Mouse (Mus musculus) frontal cortex, adult 2 months (tissue): ENCODE results near the gene Prkag2. TPM values are rescaled to one million over a fixed set of nuclear protein-coding genes. Genes with fewer than 3 reads are reported as not detected.

ENCODE experiments used
- DNase-seq, 2 experiments: peaks; one replicate each; pipeline ENCODE4 v3.0.0; 2022; ENCODE audit warnings: low spot score in 1 of 2; ENCODE audit errors: extremely low spot score in 1 of 2
- polyA plus RNA-seq: library from polyadenylated mRNA; depleted of rRNA; stranded (reverse); fragments of >200 nt; gene quantifications from 2 replicates; pipeline ENCODE4 v1.2.3, GENCODE M21; 2012

The Prkag2 gene
- polyA plus RNA-seq, 1 experiment, result 109 TPM

DNA sequence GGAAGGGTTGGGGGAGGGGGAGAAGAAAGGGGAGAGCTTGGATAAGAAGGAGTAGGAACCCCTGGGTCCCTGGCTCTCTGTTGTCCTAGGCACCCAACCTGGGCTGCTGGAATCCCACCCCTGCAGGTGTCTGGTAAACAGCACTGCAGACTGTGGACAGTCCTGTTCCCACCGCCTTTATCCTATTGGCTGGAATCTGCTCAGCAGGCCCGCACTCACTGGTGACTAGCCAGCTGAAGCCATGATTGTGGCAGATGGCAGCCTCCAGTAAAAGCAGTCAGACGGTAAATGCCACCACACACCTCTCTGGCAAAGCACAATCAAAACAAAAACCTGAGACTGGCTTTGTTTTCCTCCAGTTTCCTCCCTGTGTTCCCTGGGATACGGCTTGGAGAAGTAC, 45.2 kb downstream of the Prkag2 start:
- peak in 1 of 2 experiments; percentile 45 for DNase-seq

- DNase-seq, result peak; percentile 58 to 79
These were observed 46.3 kb downstream of the Prkag2 start for GRCm38 (mm10) chr5:25053971-25054658.

DNA sequence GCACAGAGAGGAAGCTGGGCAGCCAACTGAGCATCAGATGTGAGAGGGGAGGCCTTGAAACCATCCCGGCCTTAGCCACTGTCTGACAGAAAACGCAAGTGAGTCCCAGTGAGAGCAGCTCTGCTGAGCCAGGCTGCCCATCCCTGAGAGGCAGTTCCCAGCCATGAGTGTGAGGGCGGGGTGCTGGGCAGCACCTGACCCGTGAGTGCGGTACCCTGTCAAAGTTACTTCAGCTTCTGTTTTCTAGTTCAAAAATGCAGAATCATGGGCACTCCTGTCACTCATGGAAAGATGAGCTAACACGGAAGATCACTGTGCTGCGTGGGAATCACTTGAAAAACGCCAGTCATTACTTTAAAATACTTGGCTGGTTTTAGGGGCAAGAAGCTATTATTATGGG, 49.6 kb downstream of the Prkag2 start:
- DNase-seq, result no peak

DNA sequence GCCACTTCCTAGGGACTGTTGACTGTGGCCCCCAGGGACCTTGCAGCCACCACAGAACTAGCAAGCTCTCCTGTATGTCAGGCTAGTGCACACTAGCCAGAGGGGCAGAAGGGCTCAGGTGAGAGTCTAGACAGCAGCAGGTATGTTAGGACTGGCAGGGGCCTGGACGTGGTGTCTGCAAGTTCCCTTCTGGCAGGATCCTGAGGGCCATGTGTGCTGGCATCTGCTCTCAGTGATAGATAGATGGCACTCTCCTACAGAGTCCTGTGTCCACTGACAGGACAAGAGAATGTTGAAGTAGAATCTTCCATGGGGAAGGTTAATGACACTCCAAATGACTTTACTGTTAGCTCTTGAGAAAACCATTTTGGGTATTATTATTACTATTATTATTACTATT, 52.8 kb downstream of the Prkag2 start:
- DNase-seq, result no peak

DNA sequence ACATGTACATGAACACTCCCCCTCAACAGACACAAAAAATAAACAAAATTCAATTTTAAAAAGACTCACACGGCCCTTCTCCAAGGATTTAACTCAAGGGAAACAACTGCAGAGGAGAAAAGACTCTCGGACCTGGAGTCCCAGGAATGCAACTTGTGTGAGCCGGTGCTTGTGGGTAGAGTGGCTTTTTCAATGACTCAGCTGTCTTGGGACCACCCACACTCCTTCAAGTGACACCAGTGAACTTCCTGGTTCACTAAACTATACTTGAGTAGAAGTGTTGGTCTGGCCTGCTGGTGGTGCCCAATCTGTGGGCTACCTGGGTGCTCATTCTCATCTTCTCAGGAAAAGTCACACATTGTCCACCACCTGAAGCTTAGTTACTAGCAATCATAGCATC, 53.7 kb downstream of the Prkag2 start:
- DNase-seq, result no peak

DNA sequence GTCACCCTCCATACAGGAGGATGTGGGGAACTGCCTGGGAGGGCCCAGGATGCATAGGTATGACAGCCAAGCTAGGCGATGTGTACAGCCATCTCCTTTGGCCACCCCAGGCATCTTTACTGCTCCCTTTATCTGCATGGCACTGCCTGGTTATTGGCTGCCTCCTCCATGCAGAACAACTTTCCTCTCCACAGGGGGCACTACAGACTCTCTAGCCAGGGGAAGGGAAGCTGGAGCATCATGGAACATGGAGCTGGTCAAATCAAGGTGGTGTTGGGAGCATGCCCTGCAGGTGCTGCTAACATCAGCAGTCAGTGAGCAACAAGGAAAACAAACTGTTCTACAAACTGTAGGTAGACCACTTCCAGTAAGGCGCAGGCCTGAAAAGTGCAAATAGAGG, 56.4 kb downstream of the Prkag2 start:
- DNase-seq, result no peak

DNA sequence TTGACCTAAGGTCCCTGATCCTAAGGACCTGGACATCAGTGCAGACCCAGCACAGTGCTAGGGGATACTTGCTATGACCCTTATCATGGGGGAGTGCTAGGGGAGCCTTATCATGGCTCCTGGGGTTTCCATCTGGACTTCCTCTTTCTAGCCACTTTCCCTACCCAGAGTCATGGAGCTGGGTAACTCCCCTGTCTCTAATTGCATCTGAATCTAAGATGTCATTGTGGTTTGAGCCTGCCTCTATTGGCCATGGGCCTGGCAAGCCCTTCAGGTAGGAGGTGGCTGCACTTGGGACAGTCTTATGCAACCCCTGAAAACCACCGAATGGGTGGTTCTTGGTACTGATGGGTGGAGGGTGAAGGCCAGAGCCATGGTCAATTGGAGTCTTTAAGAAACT, 58.5 kb downstream of the Prkag2 start:
- no peak for DNase-seq

GRCm38 (mm10) chr5:25041307-25041706, 59.1 kb downstream of the Prkag2 start:
- DNase-seq, result peak in 1 of 2 experiments; percentile 58

DNA sequence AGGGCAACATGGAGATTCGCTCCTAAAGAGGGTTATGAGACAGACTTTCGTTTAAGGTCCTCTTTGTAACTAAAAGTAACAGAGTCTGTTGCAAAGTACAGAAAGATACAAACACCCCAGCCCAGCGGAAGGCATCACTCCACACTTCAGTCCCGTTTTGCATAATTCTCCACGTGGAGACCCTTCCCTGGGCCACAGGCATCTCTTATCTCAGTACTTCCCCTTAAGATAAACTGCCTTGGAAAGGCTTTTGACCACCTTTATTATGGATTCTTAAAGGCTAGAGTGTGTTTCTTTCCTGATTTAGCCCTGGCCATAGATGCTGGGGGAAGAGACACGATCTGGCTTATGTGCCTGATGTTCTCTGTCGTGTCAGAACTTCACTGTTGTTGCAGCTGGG, 59.5 kb downstream of the Prkag2 start:
- no peak for DNase-seq

DNA sequence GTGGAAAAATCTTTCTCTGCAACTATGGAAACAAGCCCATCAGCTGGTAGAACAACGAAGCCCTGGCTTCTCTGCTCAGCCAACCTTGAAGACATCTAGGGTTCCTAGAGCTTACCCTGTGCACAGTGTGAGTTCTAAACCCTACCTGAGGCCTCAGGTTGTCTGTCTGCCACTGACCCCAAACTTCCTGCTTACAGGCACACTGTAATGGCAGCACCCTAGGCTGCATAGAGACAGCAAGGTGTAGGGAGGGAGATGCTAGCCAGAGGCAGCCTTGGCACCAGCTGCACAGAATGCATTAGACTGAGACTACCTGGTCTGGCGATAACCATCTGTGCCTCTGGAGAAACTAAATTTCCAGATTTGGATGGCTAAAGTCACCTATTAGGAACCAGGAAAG, 61.6 kb downstream of the Prkag2 start:
- DNase-seq, result no peak

- no peak for DNase-seq
These were observed 65.1 kb downstream of the Prkag2 start for GRCm38 (mm10) chr5:25035391-25035790.

- DNase-seq, result peak in 1 of 2 experiments; percentile 78
These were observed 69.0 kb downstream of the Prkag2 start for GRCm38 (mm10) chr5:25031456-25031856.

GRCm38 (mm10) chr5:25031037-25031436, 69.4 kb downstream of the Prkag2 start:
- DNase-seq, result no peak

DNA sequence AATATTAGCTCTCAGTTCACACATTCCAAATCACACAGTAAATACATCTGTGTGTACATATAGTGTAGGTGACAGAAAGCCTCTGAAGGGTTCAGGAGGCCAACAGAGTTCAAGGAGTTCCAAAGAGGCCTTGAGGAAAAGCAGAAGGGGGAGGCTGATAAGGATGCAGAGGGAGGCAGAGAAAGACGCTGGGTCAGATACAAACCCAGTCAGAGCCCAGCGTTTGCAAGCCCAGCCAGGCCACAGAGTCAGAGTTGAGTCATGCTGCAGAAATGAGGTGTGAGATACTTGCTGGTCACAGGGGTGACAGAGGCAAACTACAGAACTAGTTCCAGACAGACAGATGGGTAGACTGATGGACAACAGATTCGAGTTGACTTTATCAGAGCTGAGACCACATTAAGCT, 70.2 kb downstream of the Prkag2 start:
- DNase-seq, result no peak

DNA sequence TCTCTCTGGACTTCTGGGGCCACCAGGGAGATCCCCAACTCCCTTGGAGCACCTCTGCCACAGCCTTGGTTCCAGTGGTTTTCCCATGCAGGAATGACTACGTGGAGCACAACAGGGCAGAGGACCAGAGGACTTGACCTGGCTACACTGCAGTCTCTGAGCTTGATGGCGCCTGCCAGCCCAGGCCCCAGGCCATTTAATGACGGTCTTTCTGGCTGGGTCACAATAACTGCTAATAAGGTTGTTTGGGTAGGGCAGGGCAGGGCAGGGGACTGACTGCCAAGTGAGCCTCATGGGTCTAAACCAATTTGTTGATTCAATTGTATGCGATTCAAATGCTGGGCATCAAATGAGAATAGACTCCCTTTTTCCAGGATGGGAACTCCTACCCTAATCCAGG, 72.8 kb downstream of the Prkag2 start:
- peak in 1 of 2 experiments; percentile 42 for DNase-seq

DNA sequence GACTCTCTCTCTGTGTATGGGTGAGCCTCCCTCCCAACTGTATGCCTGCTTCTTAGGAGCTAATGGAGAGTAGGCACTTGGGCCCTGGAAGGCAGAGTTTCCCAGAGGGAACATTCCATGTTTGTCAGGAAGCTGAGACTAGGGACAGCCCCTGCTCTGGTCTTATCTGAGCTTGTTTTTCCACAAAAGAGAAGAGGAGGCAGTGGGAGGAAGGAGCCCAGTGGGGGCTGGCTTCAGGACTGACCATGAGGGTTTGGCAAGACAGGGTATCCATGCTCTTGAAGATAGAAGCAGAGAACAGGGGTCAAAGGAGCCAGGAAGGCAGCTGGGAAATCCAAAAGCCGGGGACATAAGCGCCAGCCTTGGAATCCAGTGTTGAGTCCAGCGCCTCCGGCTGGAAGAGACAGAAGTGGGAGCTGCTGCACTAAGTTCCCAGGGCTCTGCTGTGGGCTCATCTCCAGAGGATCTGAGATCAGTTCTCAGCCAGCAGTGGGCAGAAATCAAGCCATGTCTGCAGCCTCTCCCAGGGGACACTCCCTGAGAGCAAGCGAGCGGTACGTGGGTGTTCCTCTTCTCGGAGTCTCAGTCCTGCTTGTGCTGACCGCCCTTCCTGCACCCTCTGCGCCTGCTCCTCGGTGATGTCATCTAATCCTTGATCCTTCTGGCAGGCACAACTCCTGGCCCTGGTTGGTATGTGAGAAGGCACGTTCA, 75.0 kb downstream of the Prkag2 start:
- peak in 1 of 2 experiments; percentile 40 for DNase-seq

- DNase-seq, result peak in 1 of 2 experiments; percentile 73
These were observed 77.5 kb downstream of the Prkag2 start for GRCm38 (mm10) chr5:25022904-25023303.

GRCm38 (mm10) chr5:25019221-25019620, 81.2 kb downstream of the Prkag2 start:
- no peak for DNase-seq

DNA sequence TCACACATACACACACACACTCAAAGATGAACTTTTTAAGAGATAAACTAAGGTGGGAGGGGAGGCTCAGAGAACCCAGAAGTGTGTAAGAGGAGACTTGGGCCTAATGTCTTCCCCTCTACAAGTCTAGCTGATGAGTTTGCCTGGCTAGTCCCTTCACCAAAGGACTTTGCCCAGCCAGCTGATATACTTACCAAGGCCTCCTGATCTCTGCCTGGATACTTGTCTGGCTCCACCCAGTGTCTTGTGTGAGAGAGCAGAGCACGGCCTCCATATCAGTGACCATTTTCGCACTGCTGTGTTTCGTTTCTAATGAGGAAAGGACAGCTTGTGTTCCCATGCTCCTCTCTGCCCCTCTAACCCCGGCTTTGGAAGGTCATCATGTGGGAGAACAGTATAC, 88.3 kb downstream of the Prkag2 start:
- no peak for DNase-seq

DNA sequence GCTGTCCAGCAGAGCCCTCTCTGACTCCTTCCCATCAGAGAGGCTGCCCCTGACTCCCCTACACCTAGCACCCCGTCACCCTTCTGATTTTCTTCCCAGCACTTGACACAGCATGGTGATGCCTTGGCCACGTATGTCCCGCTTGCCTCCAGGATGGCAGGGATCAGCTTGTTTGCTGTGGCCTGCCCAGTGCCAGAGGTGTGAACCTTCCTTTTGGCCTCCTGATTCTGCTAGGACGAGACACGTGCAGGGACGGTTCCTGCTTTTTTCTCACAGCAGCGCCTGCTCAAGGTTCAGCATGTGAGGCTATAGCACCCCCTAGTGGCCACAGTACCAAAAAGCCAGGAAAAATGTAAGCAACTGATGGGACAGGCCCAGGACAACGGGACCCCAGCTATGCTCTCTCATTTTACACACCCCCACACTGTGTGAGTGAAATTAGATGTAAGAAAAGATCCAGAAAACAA, 89.4 kb downstream of the Prkag2 start:
- peak in 1 of 2 experiments; percentile 93 for DNase-seq

DNA sequence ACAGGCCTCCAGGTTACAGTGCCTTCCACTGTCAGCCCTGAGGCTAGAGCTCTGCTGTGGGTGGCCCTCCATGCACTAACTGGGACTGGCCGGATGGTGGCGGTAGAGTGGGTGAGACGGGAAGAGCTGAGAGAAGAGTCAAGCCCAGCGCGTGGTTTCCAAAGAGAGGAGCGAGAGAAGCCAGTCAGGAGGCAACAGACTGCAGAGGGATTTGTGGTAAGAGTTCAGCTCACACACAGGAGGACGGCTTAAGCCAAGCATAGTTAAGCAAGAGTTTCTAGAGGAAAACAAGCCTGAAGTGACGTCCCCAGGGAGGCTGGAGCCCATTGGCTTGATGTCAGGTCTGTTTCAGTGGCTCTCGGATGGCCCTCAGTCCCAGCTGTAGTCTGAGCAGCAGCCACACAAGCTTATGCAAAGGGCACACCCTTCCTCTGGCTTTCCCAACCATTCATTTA, 90.0 kb downstream of the Prkag2 start:
- DNase-seq, result peak; percentile 69 to 92

DNA sequence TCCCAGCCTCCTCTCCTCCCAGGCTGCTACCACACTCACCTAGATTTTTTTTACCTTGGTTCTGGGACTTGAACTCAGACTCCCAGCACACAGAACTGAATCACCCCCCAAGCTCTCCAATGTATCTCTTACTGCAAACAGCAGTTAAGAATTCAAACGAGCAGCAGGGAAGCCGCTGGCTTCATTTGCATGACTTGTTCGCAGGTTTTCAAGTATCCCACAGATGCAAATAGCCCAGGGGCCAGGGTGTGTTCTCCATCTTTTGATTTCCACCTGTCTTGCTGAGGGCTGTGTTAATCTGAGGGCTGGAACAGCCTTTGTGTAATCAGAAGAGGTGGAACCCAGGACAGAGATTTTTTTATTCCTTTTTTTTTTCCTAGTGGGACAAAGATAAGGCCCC, 90.7 kb downstream of the Prkag2 start:
- DNase-seq, result no peak
